Mouse (Mus musculus) testis, adult 2 months (tissue): Measurements from ENCODE around the gene Uvrag. TPM values are rescaled to one million over a fixed set of nuclear protein-coding genes. Genes with fewer than 3 reads are reported as not detected.

Source experiments
- H3K27ac ChIP-seq: fragments of 200-500 bp; 2 replicates; pipeline ENCODE4 v1.5.1; 2012; ENCODE audit warnings: low read depth, low read length; ENCODE audit not compliant: control insufficient read depth, insufficient read depth
- H3K27me3 ChIP-seq: fragments of 200-500 bp; 2 replicates; pipeline ENCODE4 v1.6.1; 2012; ENCODE audit warnings: mild to moderate bottlenecking, low read length, moderate library complexity; ENCODE audit not compliant: control insufficient read depth, insufficient read depth
- H3K36me3 ChIP-seq: fragments of 200-500 bp; 2 replicates; pipeline ENCODE4 v1.6.1; 2012; ENCODE audit warnings: mild to moderate bottlenecking, low read length; ENCODE audit not compliant: control insufficient read depth, insufficient read depth
- H3K4me1 ChIP-seq: fragments of 200-500 bp; 2 replicates; pipeline ENCODE4 v1.6.1; 2012; ENCODE audit warnings: low read length; ENCODE audit not compliant: control insufficient read depth, insufficient read depth
- H3K4me3 ChIP-seq: fragments of 200-500 bp; 2 replicates; pipeline ENCODE4 v1.5.1; 2012; ENCODE audit warnings: low read depth, mild to moderate bottlenecking, low read length, moderate library complexity, mixed read lengths; ENCODE audit not compliant: control insufficient read depth
- CTCF ChIP-seq: fragments of 200-500 bp; IDR thresholded peaks from 2 replicates; pipeline ENCODE4 v1.5.1; 2012; ENCODE audit warnings: low read depth, mild to moderate bottlenecking, inconsistent platforms, low read length, moderate library complexity; ENCODE audit not compliant: control insufficient read depth, insufficient read depth, insufficient replicate concordance
- POLR2A ChIP-seq: fragments of 200-500 bp; IDR thresholded peaks from 2 replicates; pipeline ENCODE4 v1.6.1; 2012; ENCODE audit warnings: low read depth, mild to moderate bottlenecking, inconsistent platforms, low read length, moderate library complexity; ENCODE audit not compliant: control insufficient read depth
- polyA plus RNA-seq: library from polyadenylated mRNA; depleted of rRNA; stranded (reverse); fragments of >200 nt; gene quantifications from 2 replicates; pipeline ENCODE4 v1.2.3, GENCODE M21; 2012

Gene Uvrag
- polyA plus RNA-seq, 1 experiment: 2.6 TPM

- TF ChIP-seq CTCF (no peak), POLR2A (no peak)
- Histone ChIP-seq H3K27ac (no peak overlapping the region), H3K4me3 (no peak overlapping the region), H3K4me1 (peaks cover 3% of the 10 kb centered on the region; the same call in 1 of the 2 replicates), H3K36me3 (no peaks in the 10 kb centered on the region), H3K27me3 (no peaks in the 10 kb centered on the region)
Observed at GRCm38 (mm10) chr7:99156737-99157136, 15.8 kb upstream of the Uvrag start.

- Histone ChIP-seq H3K36me3 (no peaks in the 10 kb centered on the region), H3K4me1 (peaks cover 5% of the 10 kb centered on the region; the same call in 1 of the 2 replicates), H3K4me3 (no peak overlapping the region), H3K27me3 (no peaks in the 10 kb centered on the region), H3K27ac (no peak overlapping the region)
- TF ChIP-seq POLR2A: no peak
- TF ChIP-seq CTCF: no peak
Observed at GRCm38 (mm10) chr7:99155311-99156289, 14.7 kb upstream of the Uvrag start.

- peaks cover 5% of the 10 kb centered on the region; the same call in 1 of the 2 replicates for H3K4me1 ChIP-seq
- no peaks in the 10 kb centered on the region for H3K27me3 ChIP-seq
- H3K27ac ChIP-seq: no peak overlapping the region
- H3K4me3 ChIP-seq: no peak overlapping the region
- H3K36me3 ChIP-seq: no peaks in the 10 kb centered on the region
- TF ChIP-seq CTCF (no peak), POLR2A (no peak)
Observed at GRCm38 (mm10) chr7:99154648-99155151, 13.8 kb upstream of the Uvrag start.

DNA sequence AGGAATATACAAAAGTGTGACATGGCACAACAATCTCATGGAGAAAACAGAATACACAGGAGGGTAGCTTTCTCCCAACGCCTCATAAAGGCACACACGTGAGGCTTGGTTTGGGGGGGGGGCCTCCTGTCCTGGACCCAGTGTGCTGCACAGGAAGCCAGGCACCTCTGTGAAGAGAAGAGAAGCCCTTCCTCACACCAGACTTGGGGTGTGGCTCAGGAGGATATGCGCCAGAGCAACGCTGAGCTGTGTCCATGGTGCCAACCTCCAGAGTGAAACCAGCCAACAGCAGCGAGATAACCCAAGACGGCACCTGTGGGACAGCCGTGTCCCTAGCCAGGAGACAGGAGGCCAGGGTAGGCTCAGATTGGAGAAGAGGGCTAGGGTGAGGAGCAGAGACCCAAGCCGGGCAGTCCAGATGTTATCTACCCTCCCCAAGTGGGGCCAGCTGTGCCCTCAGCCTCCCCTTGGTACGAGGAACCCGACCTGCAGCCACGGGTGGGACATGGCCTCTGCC, 12.8 kb upstream of the Uvrag start:
- H3K4me1 ChIP-seq: peaks cover 5% of the 10 kb centered on the region; the same call in 1 of the 2 replicates
- no peaks in the 10 kb centered on the region for H3K36me3 ChIP-seq
- H3K4me3 ChIP-seq: no peak overlapping the region
- TF ChIP-seq POLR2A: no peak
- TF ChIP-seq CTCF: no peak
- no peaks in the 10 kb centered on the region for H3K27me3 ChIP-seq
- H3K27ac ChIP-seq: no peak overlapping the region

DNA sequence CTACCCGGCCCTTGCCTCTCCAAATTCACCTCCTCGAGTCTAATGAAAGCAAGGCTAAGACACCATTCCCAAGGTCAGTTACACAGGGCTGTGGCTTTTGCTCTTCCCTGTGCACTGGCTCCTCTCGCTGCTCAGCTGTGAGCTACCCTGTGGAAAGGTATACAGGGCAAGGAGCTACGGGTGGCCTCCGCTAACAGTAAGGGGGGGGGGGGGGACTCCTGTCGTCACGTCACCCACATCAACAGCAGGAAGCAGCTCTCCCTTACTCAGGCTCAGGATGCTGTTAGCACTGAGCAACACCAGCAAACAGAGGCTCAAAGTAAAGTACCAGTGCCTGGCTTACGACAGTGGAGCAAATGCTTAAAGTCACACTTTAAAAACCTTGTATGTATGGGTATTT, 11.8 kb upstream of the Uvrag start:
- Histone ChIP-seq H3K36me3 (no peaks in the 10 kb centered on the region), H3K27ac (no peak overlapping the region), H3K27me3 (no peaks in the 10 kb centered on the region), H3K4me1 (peaks cover 5% of the 10 kb centered on the region; the same call in 1 of the 2 replicates), H3K4me3 (no peak overlapping the region)
- TF ChIP-seq POLR2A: no peak
- no peak for TF ChIP-seq CTCF

DNA sequence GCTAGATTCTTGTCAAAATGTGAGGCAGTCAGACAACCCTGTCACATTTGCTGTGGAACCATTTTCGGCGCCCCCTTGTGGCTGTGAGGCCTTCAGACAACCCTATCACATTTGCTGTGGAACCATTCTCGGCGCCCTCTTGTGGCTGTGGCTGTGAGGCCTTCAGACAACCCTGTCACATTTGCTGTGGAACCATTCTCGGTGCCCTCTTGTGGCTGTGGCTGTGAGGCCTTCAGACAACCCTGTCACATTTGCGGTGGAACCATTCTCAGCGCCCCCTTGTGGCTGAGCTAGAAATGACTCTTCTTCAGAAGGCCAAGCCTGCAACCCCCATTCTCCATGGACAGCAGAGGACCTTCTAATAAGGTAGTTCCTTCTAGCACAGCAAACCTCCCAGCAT, 10.4 kb upstream of the Uvrag start:
- Histone ChIP-seq H3K4me3 (no peak overlapping the region; the same call in 1 of the 2 replicates), H3K27ac (no peak overlapping the region), H3K4me1 (peaks cover 5% of the 10 kb centered on the region; the same call in 1 of the 2 replicates), H3K36me3 (no peaks in the 10 kb centered on the region), H3K27me3 (no peaks in the 10 kb centered on the region)
- TF ChIP-seq CTCF: peak; percentile 87
- TF ChIP-seq POLR2A: no peak

GRCm38 (mm10) chr7:99149017-99149416, 8.1 kb upstream of the Uvrag start:
- no peaks in the 10 kb centered on the region for H3K27me3 ChIP-seq
- no peaks in the 10 kb centered on the region for H3K36me3 ChIP-seq
- no peak overlapping the region for H3K27ac ChIP-seq
- H3K4me3 ChIP-seq: no peak overlapping the region
- H3K4me1 ChIP-seq: peaks cover 6% of the 10 kb centered on the region
- TF ChIP-seq CTCF (no peak), POLR2A (no peak)
